Mouse (Mus musculus) heart, embryonic 14.5 days (tissue): Measurements from ENCODE around the gene Cpsf3. TPM values are rescaled to one million over a fixed set of nuclear protein-coding genes. Genes with fewer than 3 reads are reported as not detected.

Source experiments
- polyA plus RNA-seq: library from polyadenylated mRNA; unstranded; fragments of >200 nt; fragmentation: Nextera tagmentation; extraction: Ambion mirVana; gene quantifications from 2 replicates; pipeline ENCODE4 v1.2.1, GENCODE M21; 2014

Cpsf3 gene
- polyA plus RNA-seq, 1 experiment from 2014 or later: 70.5 TPM

Other genes starting within 250 kb of the Cpsf3 start
- gene Itgb1bp1, start 893 bp downstream of the Cpsf3 start, polyA plus RNA-seq: 39.5 and 40.0 TPM in 2 replicates
- 46.7 and 48.7 TPM in 2 replicates for gene Iah1, start 31.0 kb downstream of the Cpsf3 start, polyA plus RNA-seq
- 26.5 and 30.2 TPM in 2 replicates for gene Adam17, start 88.2 kb downstream of the Cpsf3 start, polyA plus RNA-seq
- 417 and 427 TPM in 2 replicates for gene Ywhaq, start 132.2 kb downstream of the Cpsf3 start, polyA plus RNA-seq